Mouse (Mus musculus) lung, postnatal 0 days (tissue): ENCODE data around the gene Ubqln1. TPM values are rescaled to one million over a fixed set of nuclear protein-coding genes. Genes with fewer than 3 reads are reported as not detected.
A peak's percentile ranks its signal among the peaks of the same experiment; 100 is the strongest.

ENCODE experiments used
- ATAC-seq: fragments of 200-750 bp; cut with Nextera tagmentation; 2 replicates; pipeline ENCODE4 v1.8.0; 2017; ENCODE audit warnings: moderate library complexity
- DNase-seq: peaks from one replicate; pipeline ENCODE4 v3.0.0-alpha.2; 2016; ENCODE audit warnings: low spot score
- H3K27ac ChIP-seq: fragments of 300-500 bp; sonication (generic); 2 replicates; pipeline ENCODE4 v1.5.1; 2014; ENCODE audit warnings: antibody characterized with exemption, mild to moderate bottlenecking, low read length, mixed read lengths
- H3K27me3 ChIP-seq: fragments of 300-500 bp; sonication (generic); replicated peaks from 2 replicates; pipeline ENCODE4 v1.6.1; 2014; ENCODE audit warnings: low read length, mixed read lengths; ENCODE audit not compliant: insufficient read depth
- H3K36me3 ChIP-seq: fragments of 300-500 bp; sonication (generic); 2 replicates; pipeline ENCODE4 v1.6.1; 2014; ENCODE audit warnings: low read length, mixed read lengths; ENCODE audit not compliant: insufficient read depth
- H3K4me1 ChIP-seq: fragments of 300-500 bp; sonication (generic); 2 replicates; pipeline ENCODE4 v1.6.1; 2014; ENCODE audit warnings: antibody characterized with exemption, low read depth, low read length, mixed read lengths; ENCODE audit not compliant: insufficient read depth
- H3K4me2 ChIP-seq: fragments of 300-500 bp; sonication (generic); replicated peaks from 2 replicates; pipeline ENCODE4 v1.6.1; 2014; ENCODE audit warnings: low read depth, mild to moderate bottlenecking, low read length, moderate library complexity, mixed read lengths
- H3K4me3 ChIP-seq: fragments of 300-500 bp; sonication (generic); 2 replicates; pipeline ENCODE4 v1.5.1; 2014; ENCODE audit warnings: low read depth, low read length
- H3K9ac ChIP-seq: fragments of 300-500 bp; sonication (generic); replicated peaks from 2 replicates; pipeline ENCODE4 v1.6.1; 2014; ENCODE audit warnings: low read depth, mild to moderate bottlenecking
- H3K9me3 ChIP-seq: fragments of 300-500 bp; sonication (generic); 2 replicates; pipeline ENCODE4 v1.6.1; 2016; ENCODE audit warnings: low read length, mixed read lengths
- CTCF ChIP-seq: IDR thresholded peaks from 2 replicates; pipeline ENCODE4 v1.5.1; 2016; ENCODE audit warnings: antibody characterized with exemption, mild to moderate bottlenecking
- EP300 ChIP-seq: IDR thresholded peaks from 2 replicates; pipeline ENCODE4 v1.6.1; 2016; ENCODE audit warnings: antibody characterized with exemption, mild to moderate bottlenecking, control low read depth
- WGBS: fragments of 180-500 bp; shearing (Covaris S2); extraction: QIAGEN DNeasy Blood & Tissue Kit; methylation state at CpG from one replicate; pipeline ENCODE4 v1.1.7; 2014; 5-methylcytosine and 5-hydroxymethylcytosine counted together
- polyA plus RNA-seq: library from polyadenylated mRNA; unstranded; fragments of >200 nt; fragmentation: Nextera tagmentation; extraction: Ambion mirVana; gene quantifications from 2 replicates; pipeline ENCODE4 v1.2.1, GENCODE M21; 2015

Ubqln1 gene
- polyA plus RNA-seq, 1 experiment from 2014 or later: 52.3 TPM

DNA sequence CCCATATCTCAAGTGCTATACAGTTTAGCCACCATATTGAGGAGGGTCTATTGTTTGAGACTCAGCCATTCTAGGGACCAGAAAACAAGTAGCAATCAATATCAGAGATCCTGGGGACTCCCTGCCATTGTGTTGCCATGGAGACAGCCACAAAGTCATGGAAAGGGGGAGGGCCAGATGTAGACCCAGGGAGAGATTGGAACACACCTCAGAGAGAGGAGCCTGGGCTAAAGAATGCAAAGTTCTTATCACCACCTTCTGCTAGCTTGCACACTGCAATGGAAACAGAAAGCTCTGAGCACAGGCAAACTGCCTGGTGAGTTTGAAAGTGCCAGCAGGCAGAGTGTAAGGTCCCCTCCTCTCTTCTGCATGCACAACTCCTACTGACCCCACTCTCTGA lies 47.3 kb downstream of the Ubqln1 start:
- no peak overlapping the region for H3K27ac ChIP-seq
- ATAC-seq (no peak), DNase-seq (no peak)
- H3K27me3 ChIP-seq: no peaks in the 10 kb centered on the region
- no peaks in the 10 kb centered on the region for H3K4me1 ChIP-seq
- H3K9ac ChIP-seq: no peak overlapping the region
- TF ChIP-seq CTCF (no peak), EP300 (no peak)
- no peak overlapping the region for H3K4me2 ChIP-seq
- H3K4me3 ChIP-seq: no peak overlapping the region
- 0 out of 2 replicates have a peak, but pooled peaks cover 7% of the 10 kb centered on the region for H3K36me3 ChIP-seq
- no peaks in the 10 kb centered on the region for H3K9me3 ChIP-seq

DNA sequence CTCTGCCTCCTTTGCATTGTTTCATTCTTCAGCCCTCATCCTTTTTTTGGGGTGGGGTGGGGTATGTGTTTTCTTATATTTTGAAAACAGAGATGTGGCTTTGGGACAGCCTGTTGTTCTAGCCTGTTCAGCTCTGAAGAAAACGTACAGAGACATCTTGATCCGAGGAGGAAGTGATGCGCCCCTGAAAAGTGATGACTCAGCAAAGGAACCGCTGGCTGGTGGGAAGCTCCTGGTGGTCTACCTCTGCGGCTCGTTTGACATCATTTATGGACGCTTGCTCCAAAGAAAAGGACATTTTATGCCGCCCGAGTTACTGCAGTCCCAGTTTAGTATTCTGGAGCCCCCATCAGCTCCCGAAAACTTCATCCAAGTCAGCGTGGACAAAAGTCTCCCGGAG lies 52.1 kb downstream of the Ubqln1 start:
- ATAC-seq (no peak), DNase-seq (no peak)
- Histone ChIP-seq H3K27ac (no peak overlapping the region), H3K9ac (no peak overlapping the region), H3K4me2 (no peak overlapping the region), H3K4me3 (no peak overlapping the region), H3K4me1 (no peaks in the 10 kb centered on the region), H3K27me3 (no peaks in the 10 kb centered on the region), H3K36me3 (peaks cover 25% of the 10 kb centered on the region), H3K9me3 (no peaks in the 10 kb centered on the region)
- TF ChIP-seq EP300 (no peak), CTCF (no peak)
- WGBS: 90% methylated on average over 12 of the region's 12 CpGs

- Histone ChIP-seq H3K27ac (no peak overlapping the region), H3K9ac (no peak overlapping the region), H3K9me3 (no peaks in the 10 kb centered on the region), H3K27me3 (no peaks in the 10 kb centered on the region), H3K36me3 (peaks cover 25% of the 10 kb centered on the region), H3K4me1 (no peaks in the 10 kb centered on the region), H3K4me3 (no peak overlapping the region), H3K4me2 (no peak overlapping the region)
- ATAC-seq (no peak), DNase-seq (no peak)
- 94% methylated on average over 15 of the region's 15 CpGs for WGBS
- no peak for TF ChIP-seq EP300
- TF ChIP-seq CTCF: no peak
Observed at GRCm38 (mm10) chr13:58160761-58161160, 54.7 kb downstream of the Ubqln1 start.

- Histone ChIP-seq H3K4me3 (peak overlapping the region; percentile 78), H3K36me3 (peaks cover 19% of the 10 kb centered on the region), H3K9ac (peak overlapping the region; percentile 43), H3K4me1 (no peaks in the 10 kb centered on the region), H3K27ac (peak overlapping the region; percentile 76), H3K9me3 (no peaks in the 10 kb centered on the region), H3K27me3 (no peaks in the 10 kb centered on the region), H3K4me2 (peak overlapping the region; percentile 94)
- DNase-seq (peak; percentile 89), ATAC-seq (peak; percentile 80)
- TF ChIP-seq EP300: no peak
- TF ChIP-seq CTCF: peak; percentile 97
- 5% methylated on average over 16 of the region's 16 CpGs for WGBS
Observed at GRCm38 (mm10) chr13:58158099-58158912, 57.1 kb downstream of the Ubqln1 start.

GRCm38 (mm10) chr13:58157447-58158098 lies 57.9 kb downstream of the Ubqln1 start, which contains the start of gene Idnk:
TSS of gene Idnk (plus strand) at chr13:58157649.
- Histone ChIP-seq H3K4me3 (peak within 1 kb of the TSS; percentile 78), H3K4me1 (no peaks in the 10 kb centered on the region), H3K27me3 (no peaks in the 10 kb centered on the region), H3K9ac (peak within 1 kb of the TSS; percentile 43), H3K36me3 (peaks cover 17% of the 10 kb centered on the region), H3K4me2 (peak within 1 kb of the TSS; percentile 94), H3K9me3 (no peaks in the 10 kb centered on the region), H3K27ac (peak within 1 kb of the TSS; percentile 76)
- DNase-seq (peak; percentile 94), ATAC-seq (peak; percentile 92)
- 3% methylated on average over 18 of the region's 30 CpGs for WGBS
- peak; percentile 66 for TF ChIP-seq CTCF
- TF ChIP-seq EP300: no peak

DNA sequence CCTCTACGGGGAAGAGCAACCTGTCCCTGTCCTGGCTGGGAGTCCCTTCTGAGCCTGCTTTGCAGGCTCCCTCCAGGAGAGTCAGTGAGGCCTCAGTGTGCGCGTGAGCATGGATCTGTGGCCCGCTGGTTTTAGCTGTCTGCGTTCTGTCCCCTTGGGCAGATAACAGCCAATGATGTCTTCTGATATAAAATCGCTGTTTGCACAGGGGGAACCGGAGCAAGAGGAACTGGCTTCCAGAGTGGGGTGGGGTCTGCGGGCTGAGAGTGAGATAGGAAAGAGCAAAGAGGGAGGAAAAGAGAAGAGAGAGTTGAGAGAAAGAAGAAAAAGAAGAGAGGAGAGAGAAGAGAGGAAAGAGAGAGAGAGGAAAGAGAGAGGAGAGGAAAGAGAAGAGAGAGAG lies 58.4 kb downstream of the Ubqln1 start:
- H3K9me3 ChIP-seq: no peaks in the 10 kb centered on the region
- no peak overlapping the region for H3K27ac ChIP-seq
- DNase-seq: no peak
- TF ChIP-seq EP300 (no peak), CTCF (no peak)
- no peak for ATAC-seq
- H3K4me3 ChIP-seq: peak overlapping the region; percentile 78
- no peaks in the 10 kb centered on the region for H3K4me1 ChIP-seq
- H3K27me3 ChIP-seq: no peaks in the 10 kb centered on the region
- H3K36me3 ChIP-seq: peaks cover 17% of the 10 kb centered on the region
- 19% methylated on average over 8 of the region's 8 CpGs for WGBS
- H3K4me2 ChIP-seq: peak overlapping the region; percentile 94
- no peak overlapping the region for H3K9ac ChIP-seq
